Mouse (Mus musculus): ENCODE results near the gene Gm45713. TPM values are rescaled to one million over a fixed set of nuclear protein-coding genes. Genes with fewer than 3 reads are reported as not detected.
"Not testable (repeated sequence)": the region's sequence is repeated elsewhere in the genome, so short reads cannot be mapped to it uniquely, and the experiment has no call there.

Gm45713 gene
- polyA plus RNA-seq, 1 experiment from 2014 or later, result 0.20 TPM

DNA sequence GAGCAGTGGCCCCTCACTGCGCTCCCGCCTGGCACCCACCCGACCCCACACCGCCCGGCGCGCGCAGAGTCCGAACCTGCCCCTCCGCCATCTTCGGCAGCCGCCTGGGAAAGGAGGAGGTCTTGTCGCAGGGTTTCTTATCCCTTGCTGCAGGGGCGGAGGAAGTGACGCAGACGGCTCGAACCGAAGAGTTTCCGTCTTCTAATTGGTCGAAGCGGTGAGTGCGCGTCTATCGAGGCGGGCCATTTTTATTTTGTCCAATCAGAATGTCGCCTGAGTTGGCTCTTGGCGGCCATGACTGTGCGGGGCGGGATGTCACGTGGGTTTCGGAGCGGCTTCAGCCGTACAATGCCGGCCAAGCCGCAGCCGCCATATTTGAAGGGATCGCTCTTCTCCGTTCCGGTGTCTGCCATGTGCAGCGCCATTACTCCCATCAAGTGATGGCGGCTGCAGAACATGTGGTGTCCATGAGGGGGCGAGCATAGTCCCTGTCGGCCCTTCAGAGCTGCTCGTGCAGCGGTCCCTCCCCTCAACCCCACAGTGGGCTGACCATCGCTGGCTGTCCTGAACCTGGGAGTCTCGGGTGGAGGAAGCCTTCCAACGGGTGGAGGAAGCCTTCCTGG lies 7.3 kb downstream of the Gm45713 start, which contains the start of gene Rpl13a:
TSS of gene Rpl13a (minus strand) at position 138 of the 623 bp plus-strand sequence.
- WGBS, result under 1% methylated on average over 48 of the region's 48 CpGs
- no peaks in the 10 kb centered on the region; the same call in 1 of the 2 replicates for H3K4me1 ChIP-seq (ENCODE audit: control insufficient read depth, insufficient read depth, low read length)

DNA sequence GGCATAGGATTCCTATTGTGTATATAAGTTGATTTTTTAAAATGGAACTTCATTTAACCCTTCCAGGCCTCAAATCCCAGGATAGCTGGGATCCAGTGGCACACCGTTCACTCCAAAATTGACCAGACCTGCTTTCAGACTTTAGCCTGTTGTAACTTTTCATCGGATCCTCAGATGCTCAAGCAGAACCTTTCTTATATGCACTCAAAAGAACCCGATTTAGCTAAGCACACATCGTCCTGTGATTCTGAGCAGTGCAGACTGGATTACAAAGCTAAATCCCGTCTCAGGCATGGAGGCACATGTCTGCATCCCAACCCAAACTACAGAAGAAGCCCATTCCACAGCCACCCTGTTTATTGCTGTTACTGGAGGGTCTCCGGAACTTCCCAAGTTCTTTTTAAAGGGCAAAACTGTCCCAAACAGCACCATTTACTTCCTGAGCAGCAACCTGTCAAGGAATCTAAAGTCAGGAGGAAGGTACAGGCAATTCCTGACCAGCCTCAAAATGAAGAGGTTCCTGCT lies 8.3 kb downstream of the Gm45713 start:
- 1% methylated on average over 6 of the region's 6 CpGs for WGBS
- peaks cover 7% of the 10 kb centered on the region for H3K36me3 ChIP-seq (replicated peaks; ENCODE audit: control insufficient read depth, insufficient read depth, low read depth, low read length)
- H3K27me3 ChIP-seq (ENCODE audit: control insufficient read depth, insufficient read depth, low read length), result no peaks in the 10 kb centered on the region
- no peaks in the 10 kb centered on the region; the same call in 1 of the 2 replicates for H3K4me1 ChIP-seq (ENCODE audit: control insufficient read depth, insufficient read depth, low read length)
- H3K27ac ChIP-seq (replicated peaks; ENCODE audit: low read depth, low read length), result peak overlapping the region; percentile 91
- peak overlapping the region; percentile 96 for H3K4me3 ChIP-seq (ENCODE audit: low read depth, low read length)
- peak overlapping the region; percentile 100 for H3K9ac ChIP-seq (replicated peaks; ENCODE audit: low read length)
- ATAC-seq (replicated peaks; ENCODE audit: insufficient number of reproducible peaks, low FRiP score, low TSS enrichment, low read depth) (no peak), DNase-seq (ENCODE audit: low spot score) (no peak)
- no peaks in the 10 kb centered on the region for H3K9me3 ChIP-seq (replicated peaks; ENCODE audit: control insufficient read depth, low read length)
- peak overlapping the region; percentile 88 for H3K4me2 ChIP-seq (ENCODE audit: low read depth, low read length)

More for the DNA sequence above, 7.3 kb downstream of the Gm45713 start, which contains the start of gene Rpl13a:
- Histone ChIP-seq H3K27me3 (ENCODE audit: control insufficient read depth, insufficient read depth, low read length) (no peaks in the 10 kb centered on the region), H3K27ac (replicated peaks; ENCODE audit: low read depth, low read length) (peak within 1 kb of the TSS; percentile 91), H3K9ac (replicated peaks; ENCODE audit: low read length) (peak within 1 kb of the TSS; percentile 100), H3K36me3 (replicated peaks; ENCODE audit: control insufficient read depth, insufficient read depth, low read depth, low read length) (peaks cover 5% of the 10 kb centered on the region), H3K4me3 (ENCODE audit: low read depth, low read length) (peak within 1 kb of the TSS; percentile 96), H3K4me2 (ENCODE audit: low read depth, low read length) (peak within 1 kb of the TSS; percentile 88), H3K9me3 (replicated peaks; ENCODE audit: control insufficient read depth, low read length) (no peaks in the 10 kb centered on the region)
- ATAC-seq (replicated peaks; ENCODE audit: insufficient number of reproducible peaks, low FRiP score, low TSS enrichment, low read depth) (peak; percentile 95), DNase-seq (ENCODE audit: low spot score) (peak; percentile 99)

DNA sequence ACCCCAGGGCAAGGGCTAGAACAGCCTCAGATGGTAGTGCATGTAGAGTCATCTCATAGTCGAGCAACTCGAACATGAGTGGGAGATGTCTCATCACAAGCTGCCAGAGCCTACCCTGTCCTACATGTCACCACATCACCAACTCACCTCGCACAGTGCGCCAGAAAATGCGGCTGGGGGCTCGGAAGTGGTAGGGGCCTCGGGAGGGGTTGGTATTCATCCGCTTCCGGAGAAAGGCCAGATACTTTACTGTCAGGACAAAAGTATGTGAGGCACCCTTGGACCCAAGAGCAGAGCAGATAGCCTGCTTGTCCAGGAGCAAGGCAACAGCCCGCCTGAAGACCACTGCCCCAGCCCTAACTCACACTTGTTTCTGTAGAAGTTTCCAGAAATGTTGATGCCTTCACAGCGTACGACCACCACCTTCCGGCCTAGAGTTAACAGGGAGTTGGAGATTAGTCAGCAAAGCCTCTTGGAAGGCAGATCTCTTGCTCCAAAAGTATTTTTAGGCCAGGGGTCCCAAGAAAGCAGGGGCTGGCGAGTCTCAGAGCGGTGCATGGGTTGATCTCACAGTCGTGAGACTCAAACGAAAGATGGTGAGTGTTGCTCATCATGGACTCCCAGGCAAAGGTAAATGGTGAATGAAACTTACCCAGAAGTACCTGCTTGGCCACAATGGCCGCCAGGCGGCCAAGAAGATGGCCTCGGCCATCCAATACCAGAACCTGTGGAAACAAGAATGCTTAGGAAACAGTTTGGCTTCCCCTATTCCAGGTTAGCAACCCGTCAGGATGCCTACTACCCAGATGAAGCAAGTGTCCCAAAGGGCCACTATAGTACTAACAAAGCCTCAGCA lies 9.0 kb downstream of the Gm45713 start:
- Histone ChIP-seq H3K4me2 (ENCODE audit: low read depth, low read length) (peak overlapping the region; percentile 88), H3K27ac (replicated peaks; ENCODE audit: low read depth, low read length) (peak overlapping the region; percentile 91), H3K9me3 (replicated peaks; ENCODE audit: control insufficient read depth, low read length) (no peaks in the 10 kb centered on the region), H3K4me3 (ENCODE audit: low read depth, low read length) (peak overlapping the region; percentile 96), H3K4me1 (ENCODE audit: control insufficient read depth, insufficient read depth, low read length) (peaks cover under 1% of the 10 kb centered on the region), H3K27me3 (ENCODE audit: control insufficient read depth, insufficient read depth, low read length) (no peaks in the 10 kb centered on the region), H3K36me3 (replicated peaks; ENCODE audit: control insufficient read depth, insufficient read depth, low read depth, low read length) (peaks cover 12% of the 10 kb centered on the region), H3K9ac (replicated peaks; ENCODE audit: low read length) (peak overlapping the region; percentile 100)
- ATAC-seq (replicated peaks; ENCODE audit: insufficient number of reproducible peaks, low FRiP score, low TSS enrichment, low read depth), result no peak
- WGBS, result 40% methylated on average over 21 of the region's 21 CpGs
- DNase-seq (ENCODE audit: low spot score), result peak; percentile 35

DNA sequence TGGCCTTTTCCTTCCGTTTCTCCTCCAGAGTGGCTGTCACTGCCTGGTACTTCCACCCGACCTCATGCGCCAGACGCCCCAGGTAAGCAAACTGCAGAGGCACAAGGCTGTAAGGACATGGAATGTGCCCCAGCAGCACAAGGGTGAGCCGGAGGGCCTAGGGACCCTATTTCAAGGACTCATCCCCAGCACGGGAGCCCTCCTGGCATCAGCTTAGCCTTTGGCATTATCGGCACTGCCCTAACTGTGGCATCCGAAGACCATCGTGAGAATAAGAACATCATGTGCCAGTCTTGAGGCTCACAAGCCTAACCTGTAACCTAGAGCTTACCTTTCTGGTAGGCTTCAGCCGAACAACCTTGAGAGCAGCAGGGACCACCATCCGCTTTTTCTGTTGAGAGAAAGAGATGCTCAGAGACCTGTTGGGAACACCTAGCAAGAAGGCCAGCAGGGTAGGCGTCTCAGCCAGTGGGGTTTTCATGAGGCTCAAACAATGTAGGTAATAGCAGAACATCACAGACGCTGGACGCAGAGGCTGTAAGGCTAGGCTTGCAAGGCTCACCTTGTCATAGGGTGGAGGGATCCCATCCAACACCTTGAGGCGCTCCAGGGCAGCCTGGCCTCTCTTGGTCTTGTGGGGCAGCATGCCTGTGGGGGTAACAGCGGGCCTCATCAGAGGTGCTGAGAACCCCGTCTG lies 9.7 kb downstream of the Gm45713 start:
- Histone ChIP-seq H3K4me1 (ENCODE audit: control insufficient read depth, insufficient read depth, low read length) (peaks cover 3% of the 10 kb centered on the region), H3K27ac (replicated peaks; ENCODE audit: low read depth, low read length) (peak overlapping the region; percentile 91; the same call in 1 of the 2 replicates), H3K4me2 (ENCODE audit: low read depth, low read length) (peak overlapping the region; percentile 88), H3K4me3 (ENCODE audit: low read depth, low read length) (peak overlapping the region; percentile 96; the same call in 1 of the 2 replicates), H3K9ac (replicated peaks; ENCODE audit: low read length) (peak overlapping the region; percentile 100), H3K27me3 (ENCODE audit: control insufficient read depth, insufficient read depth, low read length) (no peaks in the 10 kb centered on the region), H3K36me3 (replicated peaks; ENCODE audit: control insufficient read depth, insufficient read depth, low read depth, low read length) (peaks cover 18% of the 10 kb centered on the region), H3K9me3 (replicated peaks; ENCODE audit: control insufficient read depth, low read length) (no peaks in the 10 kb centered on the region)
- DNase-seq (ENCODE audit: low spot score), result no peak
- no peak for ATAC-seq (replicated peaks; ENCODE audit: insufficient number of reproducible peaks, low FRiP score, low TSS enrichment, low read depth)
- 74% methylated on average over 17 of the region's 17 CpGs for WGBS

DNA sequence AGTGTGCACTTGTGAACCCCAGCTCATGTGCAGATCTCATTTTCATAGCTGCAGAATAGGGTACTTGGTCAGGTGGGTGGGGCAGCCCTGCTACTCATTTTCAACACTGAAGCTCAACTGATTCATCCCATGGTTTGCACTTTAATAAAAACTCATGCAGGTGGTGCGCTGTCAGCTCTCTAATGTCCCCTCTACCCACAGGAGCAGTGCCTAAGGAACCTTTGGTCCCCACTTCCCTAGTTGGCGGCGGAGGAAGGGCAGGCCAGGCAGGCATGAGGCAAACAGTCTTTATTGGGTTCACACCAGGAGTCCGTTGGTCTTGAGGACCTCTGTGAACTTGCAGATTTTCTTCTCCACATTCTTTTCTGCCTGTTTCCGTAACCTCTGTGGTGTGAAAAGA lies 10.4 kb downstream of the Gm45713 start:
- H3K4me2 ChIP-seq (ENCODE audit: low read depth, low read length); DNase-seq (ENCODE audit: low spot score); H3K27ac ChIP-seq (replicated peaks; ENCODE audit: low read depth, low read length); H3K4me1 ChIP-seq (ENCODE audit: control insufficient read depth, insufficient read depth, low read length); H3K9ac ChIP-seq (replicated peaks; ENCODE audit: low read length); H3K27me3 ChIP-seq (ENCODE audit: control insufficient read depth, insufficient read depth, low read length); H3K9me3 ChIP-seq (replicated peaks; ENCODE audit: control insufficient read depth, low read length); H3K4me3 ChIP-seq (ENCODE audit: low read depth, low read length); ATAC-seq (replicated peaks; ENCODE audit: insufficient number of reproducible peaks, low FRiP score, low TSS enrichment, low read depth): not testable (repeated sequence)
- H3K36me3 ChIP-seq (replicated peaks; ENCODE audit: control insufficient read depth, insufficient read depth, low read depth, low read length), result peaks cover 24% of the 10 kb centered on the region
- 64% methylated on average over 5 of the region's 5 CpGs for WGBS

DNA sequence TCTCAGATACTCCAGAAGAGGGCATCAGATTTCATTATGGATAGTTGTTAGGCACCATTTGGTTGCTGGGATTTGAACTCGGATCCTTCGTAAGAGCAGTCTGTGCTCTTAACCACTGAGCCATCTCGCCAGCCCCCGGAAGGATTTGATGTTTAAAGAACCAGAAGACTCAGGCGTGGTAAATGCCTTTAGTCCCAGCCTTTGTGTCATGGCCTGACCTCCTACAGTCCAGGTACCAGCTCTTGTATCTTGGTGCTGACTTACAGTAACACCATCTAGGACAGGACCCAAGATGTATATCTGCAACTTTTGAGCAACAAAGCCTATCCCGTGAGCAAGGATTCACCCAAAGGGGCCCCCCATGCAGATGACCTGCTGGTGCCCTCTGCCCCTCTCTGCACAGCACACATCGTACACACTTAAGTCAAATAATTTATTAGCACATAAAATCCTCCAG lies 10.9 kb downstream of the Gm45713 start:
- DNase-seq (ENCODE audit: low spot score) (peak; percentile 73), ATAC-seq (replicated peaks; ENCODE audit: insufficient number of reproducible peaks, low FRiP score, low TSS enrichment, low read depth) (no peak)
- Histone ChIP-seq H3K4me3 (ENCODE audit: low read depth, low read length) (no peak overlapping the region), H3K9me3 (replicated peaks; ENCODE audit: control insufficient read depth, low read length) (no peaks in the 10 kb centered on the region), H3K27me3 (ENCODE audit: control insufficient read depth, insufficient read depth, low read length) (no peaks in the 10 kb centered on the region), H3K27ac (replicated peaks; ENCODE audit: low read depth, low read length) (peak overlapping the region; percentile 77; the same call in 1 of the 2 replicates), H3K4me1 (ENCODE audit: control insufficient read depth, insufficient read depth, low read length) (peaks cover 3% of the 10 kb centered on the region), H3K36me3 (replicated peaks; ENCODE audit: control insufficient read depth, insufficient read depth, low read depth, low read length) (peaks cover 24% of the 10 kb centered on the region), H3K9ac (replicated peaks; ENCODE audit: low read length) (no peak overlapping the region), H3K4me2 (ENCODE audit: low read depth, low read length) (peak overlapping the region; percentile 21; the same call in 1 of the 2 replicates)
- 24% methylated on average over 7 of the region's 7 CpGs for WGBS

DNA sequence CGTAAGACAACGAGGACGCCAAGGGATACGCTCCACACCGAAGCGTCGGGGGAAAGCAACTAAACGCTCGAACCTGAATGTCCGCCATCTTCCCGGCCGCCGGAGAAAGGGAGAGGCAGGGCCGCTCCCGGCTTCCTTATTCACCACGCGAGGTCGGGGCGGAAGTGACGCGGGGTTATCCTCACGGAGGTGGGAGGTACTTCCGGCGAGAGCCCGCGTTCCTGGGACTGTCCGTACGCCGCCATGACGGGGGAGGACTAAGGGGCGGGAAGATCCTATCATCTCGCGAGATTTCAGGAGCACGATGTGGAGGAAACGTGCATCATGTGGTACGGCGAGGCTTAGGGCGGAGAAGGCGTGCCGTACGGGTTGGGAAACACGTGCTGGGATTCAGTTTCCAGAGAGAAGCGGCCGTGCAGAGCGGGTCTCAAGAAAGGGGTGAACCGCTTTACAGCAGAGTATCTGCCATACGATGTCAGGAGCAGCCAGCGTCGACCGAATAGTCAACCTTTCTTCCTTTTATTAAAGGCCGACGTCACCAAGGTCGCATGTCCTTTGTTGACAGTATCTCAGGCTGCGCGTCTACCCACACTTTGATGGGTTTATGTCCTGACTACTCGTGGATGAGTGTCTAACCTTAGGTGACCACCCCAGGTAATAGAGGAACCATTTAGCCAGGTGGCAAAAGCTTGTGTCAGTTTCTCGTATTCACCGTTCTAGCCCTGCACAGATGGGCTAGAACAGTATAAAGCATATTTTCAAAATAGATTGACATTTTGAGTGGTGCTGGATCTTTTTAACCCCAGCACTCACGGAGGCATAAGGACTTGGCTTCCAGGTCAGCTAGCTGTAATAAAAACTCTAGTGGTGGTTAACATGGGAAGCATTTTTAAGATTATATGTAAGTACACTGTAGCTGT lies 11.5 kb downstream of the Gm45713 start, which contains the start of gene Rps11:
TSS of gene Rps11 (minus strand) at position 216 of the 920 bp plus-strand sequence.
- Histone ChIP-seq H3K4me2 (ENCODE audit: low read depth, low read length) (peak within 1 kb of the TSS; percentile 63), H3K9me3 (replicated peaks; ENCODE audit: control insufficient read depth, low read length) (no peaks in the 10 kb centered on the region), H3K36me3 (replicated peaks; ENCODE audit: control insufficient read depth, insufficient read depth, low read depth, low read length) (peaks cover 27% of the 10 kb centered on the region), H3K9ac (replicated peaks; ENCODE audit: low read length) (peak within 1 kb of the TSS; percentile 89), H3K4me1 (ENCODE audit: control insufficient read depth, insufficient read depth, low read length) (peaks cover 3% of the 10 kb centered on the region), H3K4me3 (ENCODE audit: low read depth, low read length) (peak within 1 kb of the TSS; percentile 65), H3K27ac (replicated peaks; ENCODE audit: low read depth, low read length) (peak within 1 kb of the TSS; percentile 77), H3K27me3 (ENCODE audit: control insufficient read depth, insufficient read depth, low read length) (no peaks in the 10 kb centered on the region)
- ATAC-seq (replicated peaks; ENCODE audit: insufficient number of reproducible peaks, low FRiP score, low TSS enrichment, low read depth) (peak; percentile 82), DNase-seq (ENCODE audit: low spot score) (peak; percentile 100)
- WGBS, result under 1% methylated on average over 59 of the region's 59 CpGs

Measured in embryonic facial prominence, embryonic 11.5 days (tissue).